Mouse (Mus musculus) small intestine, adult 2 months (tissue): ENCODE data around the gene Atn1. TPM values are rescaled to one million over a fixed set of nuclear protein-coding genes. Genes with fewer than 3 reads are reported as not detected.

Source experiments
- H3K27ac ChIP-seq: fragments of 200-500 bp; 2 replicates; pipeline ENCODE4 v1.5.1; 2012; ENCODE audit warnings: low read depth, low read length, control low read depth, inconsistent platforms; ENCODE audit not compliant: insufficient read depth
- H3K27me3 ChIP-seq: fragments of 200-500 bp; 2 replicates; pipeline ENCODE4 v1.6.1; 2012; ENCODE audit warnings: mild to moderate bottlenecking, moderate library complexity, low read length, inconsistent platforms; ENCODE audit not compliant: control insufficient read depth, insufficient read depth
- H3K36me3 ChIP-seq: fragments of 200-500 bp; 2 replicates; pipeline ENCODE4 v1.6.1; 2012; ENCODE audit warnings: mild to moderate bottlenecking, low read length, control low read depth, inconsistent platforms; ENCODE audit not compliant: control insufficient read depth, insufficient read depth
- H3K4me1 ChIP-seq: fragments of 200-500 bp; 2 replicates; pipeline ENCODE4 v1.6.1; 2012; ENCODE audit warnings: low read length, inconsistent platforms, mixed read lengths; ENCODE audit not compliant: control insufficient read depth, insufficient read depth, insufficient read length
- H3K4me3 ChIP-seq: fragments of 200-500 bp; 2 replicates; pipeline ENCODE4 v1.5.1; 2012; ENCODE audit warnings: low read depth, mild to moderate bottlenecking, control low read depth, inconsistent platforms, low read length, moderate library complexity
- CTCF ChIP-seq: fragments of 200-500 bp; IDR thresholded peaks from 2 replicates; pipeline ENCODE4 v1.5.1; 2012; ENCODE audit warnings: low read depth, mild to moderate bottlenecking, control low read depth, inconsistent platforms, low read length, moderate library complexity, mixed read lengths; ENCODE audit not compliant: insufficient replicate concordance, insufficient read length; ENCODE audit errors: extremely low read depth
- POLR2A ChIP-seq: fragments of 200-500 bp; IDR thresholded peaks from 2 replicates; pipeline ENCODE4 v1.6.1; 2012; ENCODE audit warnings: low read depth, mild to moderate bottlenecking, control low read depth, inconsistent platforms, low read length, moderate library complexity
- WGBS: fragments of 180-500 bp; shearing (Covaris S2); methylation state at CpG from one replicate; pipeline ENCODE4 v1.1.7; 2018; 5-methylcytosine and 5-hydroxymethylcytosine counted together
- polyA plus RNA-seq: library from polyadenylated mRNA; depleted of rRNA; stranded (reverse); fragments of >200 nt; gene quantifications from 2 replicates; pipeline ENCODE4 v1.2.3, GENCODE M21; 2012

Atn1 gene
- polyA plus RNA-seq, 1 experiment = 92.6 TPM

- 0 out of 2 replicates have a peak, but pooled peaks cover 3% of the 10 kb centered on the region for H3K4me1 ChIP-seq
- no peak overlapping the region for H3K27ac ChIP-seq
- TF ChIP-seq CTCF = no peak
- no peak for TF ChIP-seq POLR2A
- 51% methylated on average over 19 of the region's 19 CpGs for WGBS
- H3K4me3 ChIP-seq = peak overlapping the region; percentile 68
- peaks cover 13% of the 10 kb centered on the region for H3K27me3 ChIP-seq
- no peaks in the 10 kb centered on the region for H3K36me3 ChIP-seq
Measured at GRCm38 (mm10) chr6:124767920-124768703, 11.8 kb upstream of the Atn1 start.

- Histone ChIP-seq H3K27ac (no peak overlapping the region), H3K36me3 (no peaks in the 10 kb centered on the region), H3K4me1 (0 out of 2 replicates have a peak, but pooled peaks cover 3% of the 10 kb centered on the region), H3K27me3 (peaks cover 13% of the 10 kb centered on the region), H3K4me3 (no peak overlapping the region)
- 78% methylated on average over 4 of the region's 4 CpGs for WGBS
- no peak for TF ChIP-seq CTCF
- TF ChIP-seq POLR2A = no peak
Measured at GRCm38 (mm10) chr6:124767536-124767919, 11.2 kb upstream of the Atn1 start.

GRCm38 (mm10) chr6:124765951-124766350 lies 9.6 kb upstream of the Atn1 start:
- 89% methylated on average over 7 of the region's 7 CpGs for WGBS
- H3K36me3 ChIP-seq = no peaks in the 10 kb centered on the region

GRCm38 (mm10) chr6:124759259-124759658 lies 2.9 kb upstream of the Atn1 start:
- TF ChIP-seq CTCF (peak; percentile 90), POLR2A (no peak)
- no peaks in the 10 kb centered on the region for H3K27me3 ChIP-seq
- no peaks in the 10 kb centered on the region for H3K36me3 ChIP-seq
- 5% methylated on average over 5 of the region's 5 CpGs for WGBS
- no peak overlapping the region for H3K27ac ChIP-seq
- no peak overlapping the region for H3K4me3 ChIP-seq
- peaks cover 7% of the 10 kb centered on the region for H3K4me1 ChIP-seq

More at GRCm38 (mm10) chr6:124765951-124766350, 9.6 kb upstream of the Atn1 start:
- H3K27me3 ChIP-seq = peaks cover 13% of the 10 kb centered on the region
- H3K4me1 ChIP-seq = 0 out of 2 replicates have a peak, but pooled peaks cover 3% of the 10 kb centered on the region
- TF ChIP-seq POLR2A (no peak), CTCF (no peak)
- no peak overlapping the region for H3K4me3 ChIP-seq
- no peak overlapping the region for H3K27ac ChIP-seq

- H3K36me3 ChIP-seq = no peaks in the 10 kb centered on the region
- peak overlapping the region; percentile 2; the same call in 1 of the 2 replicates for H3K27ac ChIP-seq
- no peak overlapping the region for H3K4me3 ChIP-seq
- H3K27me3 ChIP-seq = no peaks in the 10 kb centered on the region
- H3K4me1 ChIP-seq = peaks cover 8% of the 10 kb centered on the region
- TF ChIP-seq CTCF = no peak
- TF ChIP-seq POLR2A = no peak
- WGBS = 39% methylated on average over 2 of the region's 2 CpGs
Measured at GRCm38 (mm10) chr6:124758849-124759232, 2.5 kb upstream of the Atn1 start.

- peak overlapping the region; percentile 46 for H3K27ac ChIP-seq
- TF ChIP-seq POLR2A = no peak
- TF ChIP-seq CTCF = no peak
- H3K36me3 ChIP-seq = no peaks in the 10 kb centered on the region
- WGBS = 69% methylated on average over 5 of the region's 5 CpGs
- peak overlapping the region; percentile 37 for H3K4me3 ChIP-seq
- H3K4me1 ChIP-seq = peaks cover 8% of the 10 kb centered on the region
- no peaks in the 10 kb centered on the region for H3K27me3 ChIP-seq
Measured at GRCm38 (mm10) chr6:124757909-124758848, 1.9 kb upstream of the Atn1 start.

GRCm38 (mm10) chr6:124757351-124757880 lies 1.1 kb upstream of the Atn1 start:
- no peaks in the 10 kb centered on the region for H3K27me3 ChIP-seq
- peak overlapping the region; percentile 86 for H3K4me3 ChIP-seq
- peak overlapping the region; percentile 51 for H3K27ac ChIP-seq
- peaks cover 8% of the 10 kb centered on the region for H3K4me1 ChIP-seq
- 45% methylated on average over 5 of the region's 5 CpGs for WGBS
- TF ChIP-seq CTCF (no peak), POLR2A (no peak)
- no peaks in the 10 kb centered on the region for H3K36me3 ChIP-seq
